ENCODE assay signal across 9 mouse cellular contexts in the genomic region with DNA sequence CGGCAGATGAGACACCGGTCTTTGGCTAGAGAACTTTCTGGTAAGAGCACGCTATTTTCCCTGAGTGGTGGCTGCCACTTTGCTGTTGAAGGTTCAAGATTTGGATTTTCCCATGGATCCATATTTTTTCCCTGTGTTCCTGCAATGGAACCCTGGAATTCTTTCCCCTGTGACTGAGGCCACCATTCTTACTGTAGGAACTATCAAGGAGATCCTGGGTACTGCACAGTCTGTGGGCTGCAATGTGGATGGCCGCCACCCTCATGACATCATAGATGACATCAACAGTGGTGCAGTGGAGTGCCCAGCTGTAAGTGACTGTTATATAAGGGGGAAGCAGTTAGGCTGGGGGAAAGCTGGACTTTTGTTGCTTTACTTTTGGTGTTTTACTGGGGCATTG. TPM values are rescaled to one million over a fixed set of nuclear protein-coding genes. Genes with fewer than 3 reads are reported as not detected.
DNase-seq lines count a peak whose midpoint lies in the region; ATAC-seq and TF ChIP-seq lines count a peak whose summit lies in the region.
"Had no signal": no experiment of that assay in that cellular context is flagged by ENCODE, and none has a peak within 500 bp of the region (broad histone marks: within the 10 kb centered on the region; RNA-seq: fewer than 3 reads in every experiment).

No protein-coding gene starts in this region.

- peaks cover 28% of the 10 kb centered on the region for H3K79me2 ChIP-seq in myocyte (ENCODE audit: control insufficient read depth, insufficient read depth)

- no peaks in the 10 kb centered on the region for H3K27me3 ChIP-seq in kidney, embryonic 16.5 days (ENCODE audit: insufficient read depth, low read length)
- no peaks in the 10 kb centered on the region for H3K27me3 ChIP-seq in hindbrain, postnatal 0 days (ENCODE audit: insufficient read depth, low read length)
- no peaks in the 10 kb centered on the region for H3K27me3 ChIP-seq in myocyte (ENCODE audit: control insufficient read depth, insufficient read depth, insufficient read length)

- no peak for ATAC-seq in kidney, embryonic 16.5 days (ENCODE audit: low FRiP score, low TSS enrichment)
- ATAC-seq in hindbrain, postnatal 0 days, result no peak

- peaks cover 20% of the 10 kb centered on the region for H3K36me3 ChIP-seq in kidney, embryonic 16.5 days (ENCODE audit: insufficient read depth, low read length)
- H3K36me3 ChIP-seq in hindbrain, postnatal 0 days (ENCODE audit: insufficient read depth, low read length), result peaks cover 14% of the 10 kb centered on the region
- H3K36me3 ChIP-seq in myocyte (ENCODE audit: control insufficient read depth, insufficient read depth), result peaks cover 26% of the 10 kb centered on the region

- WGBS in kidney, embryonic 16.5 days, result 61% methylated on average over 4 of the region's 4 CpGs
- WGBS in hindbrain, postnatal 0 days, result 73% methylated on average over 4 of the region's 4 CpGs

- peak overlapping the region; percentile 95 for H3K4me2 ChIP-seq in kidney, embryonic 16.5 days (replicated peaks; ENCODE audit: low read depth, low read length)
- peak overlapping the region; percentile 70; the same call in 1 of the 2 replicates for H3K4me2 ChIP-seq in hindbrain, postnatal 0 days (ENCODE audit: low read depth, low read length)
- peak overlapping the region; percentile 90 for H3K4me2 ChIP-seq in myocyte (ENCODE audit: low read depth)

- peak overlapping the region; percentile 94 for H3K4me3 ChIP-seq in kidney, embryonic 16.5 days (ENCODE audit: low read length)
- H3K4me3 ChIP-seq in hindbrain, postnatal 0 days (ENCODE audit: low read length), result no peak overlapping the region
- H3K4me3 ChIP-seq in myocyte, result peak overlapping the region; percentile 96

- H3ac ChIP-seq in myocyte (ENCODE audit: control insufficient read depth, insufficient read length), result no peak overlapping the region

- no peak for DNase-seq in kidney, adult 8-10 months
- DNase-seq in R1 (ENCODE audit: low read depth, low spot score), result peak; percentile 34
- no peak for DNase-seq in hindbrain, postnatal 0 days (ENCODE audit: low spot score)
- DNase-seq in thymus, postnatal 10 days (ENCODE audit: low spot score in 2 of 2), result no peak
- no peak for DNase-seq in gastrocnemius, adult 8-10 months (ENCODE audit: low spot score in 2 of 2)
- no peak for DNase-seq in right cerebral cortex, postnatal 25 days
- DNase-seq: layer of hippocampus, adult 9-11 months had no signal

- H3K9ac ChIP-seq in kidney, embryonic 16.5 days (replicated peaks; ENCODE audit: low read length), result peak overlapping the region; percentile 97
- no peak overlapping the region for H3K9ac ChIP-seq in hindbrain, postnatal 0 days (replicated peaks; ENCODE audit: low read length)

- no peaks in the 10 kb centered on the region for H3K9me3 ChIP-seq in kidney, embryonic 16.5 days (ENCODE audit: low read length)
- no peaks in the 10 kb centered on the region for H3K9me3 ChIP-seq in hindbrain, postnatal 0 days (ENCODE audit: low read length)

- peak overlapping the region; percentile 91; the same call in 1 of the 2 replicates for H3K27ac ChIP-seq in kidney, embryonic 16.5 days (ENCODE audit: low read length)
- H3K27ac ChIP-seq in hindbrain, postnatal 0 days, result no peak overlapping the region

- no peak for TF ChIP-seq POLR2A in myocyte (IDR thresholded peaks at IDR 0.05; ENCODE audit: insufficient read length, low read depth)

- H3K4me1 ChIP-seq in kidney, embryonic 16.5 days (ENCODE audit: insufficient read depth, low read length), result peaks cover 52% of the 10 kb centered on the region
- H3K4me1 ChIP-seq in hindbrain, postnatal 0 days (ENCODE audit: insufficient read depth, low read length), result peaks cover 21% of the 10 kb centered on the region

- no peak for TF ChIP-seq CTCF in hindbrain, postnatal 0 days (IDR thresholded peaks at IDR 0.05; ENCODE audit: low read depth)

TF ChIP-seq in myocyte, 11 proteins besides CTCF, POLR2A, EP300 and RAD21:
- TF ChIP-seq MYOD1 (IDR thresholded peaks at IDR 0.05; ENCODE audit: control insufficient read depth in 1 of 3, insufficient read length in 2 of 3, low read depth in 2 of 3) (no peak), SRF (IDR thresholded peaks at IDR 0.05; ENCODE audit: control insufficient read depth, insufficient read length, low read depth) (no peak), E2F4 (IDR thresholded peaks at IDR 0.05; ENCODE audit: insufficient read depth) (no peak), MYOG (IDR thresholded peaks at IDR 0.05; ENCODE audit: control insufficient read depth in 1 of 3, insufficient read depth in 1 of 3, insufficient read length in 2 of 3, low read depth in 2 of 3) (no peak), TCF3 (IDR thresholded peaks at IDR 0.05; ENCODE audit: insufficient read length, low read depth) (no peak), CEBPB (IDR thresholded peaks at IDR 0.05; ENCODE audit: insufficient read depth, poor library complexity, severe bottlenecking) (no peak), MAX (IDR thresholded peaks at IDR 0.05; ENCODE audit: low read depth) (no peak), USF1 (IDR thresholded peaks at IDR 0.05; ENCODE audit: low read depth) (no peak), POLR2AphosphoS2 (IDR thresholded peaks at IDR 0.05; ENCODE audit: insufficient read length, low read depth) (no peak)
TF ChIP-seq in myocyte: peak in this region for 0.

RNA-seq across cellular contexts. Expression of a gene that starts 2.1 kb away (rescaled TPM):
- polyA plus RNA-seq in kidney, embryonic 16.5 days (2015; fragmentation: Nextera tagmentation; extraction: Ambion mirVana), result 11.7 and 12.2 TPM in 2 replicates
- 37.9 and 50.0 TPM in 2 replicates for total RNA-seq in hindbrain, postnatal 0 days (2014; rRNA removed)
- 19.5 and 22.1 TPM in 2 replicates for polyA plus RNA-seq in hindbrain, postnatal 0 days (2015; fragmentation: Nextera tagmentation; extraction: Ambion mirVana)
- polyA plus RNA-seq in myocyte (2012; fragmentation: generic; extraction: Trizol), result 11.5 TPM
- 10 to 100 TPM; 10.1 to 14.6 (median 11.8) TPM for total RNA-seq in gastrocnemius, adult 8-10 months (2022)

RNA-seq across cellular contexts. Expression of a gene that starts 2.2 kb away (rescaled TPM):
- polyA plus RNA-seq in kidney, embryonic 16.5 days (2015; fragmentation: Nextera tagmentation; extraction: Ambion mirVana), result 149 and 176 TPM in 2 replicates
- total RNA-seq in hindbrain, postnatal 0 days (2014; rRNA removed), result 154 and 168 TPM in 2 replicates
- polyA plus RNA-seq in hindbrain, postnatal 0 days (2015; fragmentation: Nextera tagmentation; extraction: Ambion mirVana), result 92.2 and 101 TPM in 2 replicates
- polyA plus RNA-seq in myocyte (2012; fragmentation: generic; extraction: Trizol), result 2,628 TPM
- 100 to 1,000 TPM in 2 of 4 experiments, 10 to 100 TPM in 2; 77.4 to 121 (median 96.8) TPM for total RNA-seq in gastrocnemius, adult 8-10 months (2022)

RNA-seq across cellular contexts. Expression of a gene that starts 18.3 kb away (rescaled TPM):
- polyA plus RNA-seq in kidney, embryonic 16.5 days (2015; fragmentation: Nextera tagmentation; extraction: Ambion mirVana), result 36.9 and 39.2 TPM in 2 replicates
- total RNA-seq in hindbrain, postnatal 0 days (2014; rRNA removed), result 38.2 and 41.2 TPM in 2 replicates
- polyA plus RNA-seq in hindbrain, postnatal 0 days (2015; fragmentation: Nextera tagmentation; extraction: Ambion mirVana), result 32.6 and 33.4 TPM in 2 replicates
- polyA plus RNA-seq in myocyte (2012; fragmentation: generic; extraction: Trizol), result 13.5 TPM
- total RNA-seq in gastrocnemius, adult 8-10 months (2022), result 10 to 100 TPM in 3 of 4 experiments, 1 to 10 TPM in 1; 9.6 to 12.7 (median 10.2) TPM

Comparison
In these comparisons a context has a peak if more than half of its experiments do, and no peak if none do; other contexts are left out.
1. RNA of a gene that starts 2.2 kb away (polyA plus RNA-seq): 2,628 TPM in myocyte (single experiment); 149 to 176 TPM in kidney, embryonic 16.5 days and 92.2 to 101 TPM in hindbrain, postnatal 0 days; every median in the first group is over 10 times any median in the second.
2. Peak in every context shown above with its lines, with median percentiles within 50 percentile points of each other: H3K4me2 ChIP-seq.